Mouse (Mus musculus) left cerebral cortex, postnatal 10 days (tissue): ENCODE data around the gene Plekhs1. TPM values are rescaled to one million over a fixed set of nuclear protein-coding genes. Genes with fewer than 3 reads are reported as not detected.
"Not testable (repeated sequence)": the region's sequence is repeated elsewhere in the genome, so short reads cannot be mapped to it uniquely, and the experiment has no call there.

Experiments used
- DNase-seq, 2 experiments: peaks; one replicate each; pipeline ENCODE4 v3.0.0; 2021 to 2022; ENCODE audit warnings: low spot score in 2 of 2, mixed read lengths in 1 of 2; ENCODE audit errors: extremely low spot score in 1 of 2
- intact Hi-C: fragments of 180-260 bp; cut with DNase I; formaldehyde crosslinking; loops from one replicate; pipeline ENCODE4 v1.15.1; 2025
- total RNA-seq, 2 experiments: library from RNA; stranded (reverse); gene quantifications; 2 replicates each; pipeline ENCODE4 v1.2.3; 2021

Plekhs1 gene
- total RNA-seq, 2 experiments from 2014 or later = 0.97 to 1.2 TPM

DNA sequence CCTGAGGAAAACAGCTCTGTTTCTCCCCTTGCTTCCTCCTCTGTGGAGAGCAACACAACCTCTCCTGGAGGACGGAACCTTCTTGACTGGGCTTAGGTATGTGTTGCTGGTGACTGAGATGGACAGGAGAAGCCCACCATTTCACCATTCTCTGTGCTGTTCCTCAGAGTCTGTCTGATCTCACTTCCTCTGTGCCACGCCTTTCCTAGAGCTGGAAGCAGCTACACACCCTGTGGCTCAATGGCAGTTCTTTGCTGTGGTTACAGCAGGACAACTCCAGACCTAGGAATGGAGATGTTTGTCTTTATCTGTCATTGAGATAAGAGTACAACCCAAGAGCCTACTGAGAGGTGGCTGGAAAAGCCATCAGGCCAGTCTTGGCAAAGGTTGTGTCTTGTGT lies 25.9 kb downstream of the Plekhs1 start:
- intact Hi-C loops = no loop called here
- no peak for DNase-seq

DNA sequence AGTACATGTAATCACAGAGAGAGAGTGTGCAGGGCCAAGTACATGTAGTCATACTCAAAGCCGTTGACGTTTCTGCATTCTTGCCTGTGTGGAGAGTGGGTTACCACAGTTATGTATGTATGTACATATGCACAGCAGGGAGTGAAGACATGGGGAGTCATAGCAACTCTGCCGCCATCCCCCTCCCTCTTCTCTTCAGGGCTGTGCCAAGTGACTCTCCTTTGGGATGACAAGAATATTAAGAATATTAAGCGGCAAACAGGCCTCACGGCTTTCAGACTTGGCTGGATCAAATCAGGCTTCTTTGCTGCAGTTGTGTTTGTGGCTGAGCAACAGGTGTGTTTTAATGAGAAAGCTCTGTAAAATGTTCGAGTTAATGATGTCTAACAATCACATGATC lies 28.2 kb downstream of the Plekhs1 start:
- intact Hi-C loops = no loop called here
- no peak for DNase-seq

DNA sequence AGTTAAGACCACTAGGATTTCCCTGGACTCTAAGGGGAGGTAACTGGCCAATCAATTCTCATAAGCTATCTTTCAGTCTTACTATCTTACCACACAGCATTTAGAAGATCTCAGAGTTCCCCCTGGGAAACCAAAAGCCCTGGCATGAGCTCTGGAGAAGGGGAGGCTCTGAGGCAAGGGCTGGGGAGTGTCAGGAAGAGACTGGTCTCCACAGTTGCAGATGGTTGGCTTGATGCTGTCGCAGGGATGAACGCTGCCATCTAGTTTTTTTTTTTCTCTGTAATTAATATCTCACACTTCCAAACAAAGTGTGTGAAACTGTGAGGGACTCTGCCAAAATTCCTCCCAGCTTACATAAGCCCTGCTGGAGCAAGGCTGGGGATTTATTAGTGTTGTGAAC lies 32.7 kb downstream of the Plekhs1 start:
- DNase-seq, intact Hi-C loops: not testable (repeated sequence)

DNA sequence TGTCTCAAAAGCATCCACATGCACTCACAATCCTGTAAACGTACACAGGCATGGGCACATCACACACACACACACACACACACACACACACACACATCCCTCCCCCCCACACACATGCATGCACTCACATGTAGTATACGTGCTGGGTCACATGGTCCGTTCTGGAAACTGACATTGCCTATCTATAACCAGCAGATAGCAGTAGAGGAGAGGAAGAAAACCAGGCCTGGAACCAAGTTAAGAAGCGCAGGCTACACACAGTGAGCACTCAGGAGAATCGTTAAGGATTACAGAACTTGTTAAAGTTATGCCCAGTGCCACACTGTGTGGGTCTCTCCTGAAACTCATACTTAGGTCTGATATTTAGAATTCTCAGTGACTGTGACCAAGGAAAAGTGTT lies 41.6 kb downstream of the Plekhs1 start:
- DNase-seq, intact Hi-C loops: not testable (repeated sequence)

DNA sequence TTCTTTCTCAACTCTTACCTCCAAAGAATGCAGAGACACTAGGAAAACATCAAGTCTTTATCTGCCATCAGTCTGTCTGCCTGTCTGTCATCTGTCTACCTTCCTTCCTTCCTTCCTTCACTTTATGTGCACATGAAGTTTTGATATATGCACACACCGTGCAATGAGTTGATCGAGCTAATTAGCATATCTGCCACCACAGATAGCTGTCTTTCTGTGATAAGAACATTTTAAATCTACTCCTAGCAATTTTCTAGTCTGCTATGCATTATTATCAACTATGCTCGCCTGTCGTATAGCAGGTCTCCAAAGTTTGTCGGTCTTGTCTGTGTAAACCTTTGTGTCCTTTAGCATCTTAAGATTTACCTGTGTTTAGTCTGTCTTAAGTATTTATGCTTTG lies 42.1 kb downstream of the Plekhs1 start:
- intact Hi-C loops, DNase-seq: not testable (repeated sequence)

DNA sequence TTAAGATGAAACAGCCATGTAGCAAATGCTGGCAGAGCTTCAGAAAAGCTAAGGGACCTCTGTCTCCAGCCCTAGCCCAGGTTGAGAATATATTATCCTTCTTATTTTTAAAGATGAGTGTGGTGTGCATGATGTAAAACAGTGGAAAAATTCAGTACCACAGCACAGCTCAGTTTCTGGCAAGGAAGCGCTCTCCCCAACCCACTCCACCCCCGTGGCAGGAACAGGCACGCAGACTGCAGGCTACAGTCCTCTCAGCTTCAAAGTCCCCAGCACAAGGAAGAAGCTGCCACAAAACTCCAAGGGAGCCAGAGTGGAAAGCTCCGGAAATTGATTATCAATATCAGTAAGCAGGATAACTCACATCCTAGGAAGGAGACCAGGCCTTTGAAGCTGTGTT lies 49.8 kb downstream of the Plekhs1 start:
- DNase-seq, intact Hi-C loops: not testable (repeated sequence)

DNA sequence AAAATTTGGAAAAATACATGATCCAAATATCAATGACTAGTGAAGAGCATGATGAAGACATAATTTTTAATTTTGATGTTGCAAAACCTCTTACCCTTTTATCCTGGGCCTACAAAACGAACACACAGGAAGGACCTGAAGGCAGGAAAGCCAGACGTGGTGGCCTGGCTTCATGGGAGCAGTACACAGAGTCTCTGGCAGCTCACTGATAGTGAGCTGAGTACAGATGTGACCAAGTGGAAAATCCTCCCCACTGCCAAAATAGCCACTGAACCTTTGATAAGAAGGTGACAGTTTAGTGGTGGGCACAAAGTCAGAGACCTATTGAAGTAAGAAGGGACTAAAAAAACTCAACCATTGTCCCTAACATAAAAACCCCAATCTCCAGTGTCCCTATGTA lies 52.1 kb downstream of the Plekhs1 start:
- intact Hi-C loops, DNase-seq: not testable (repeated sequence)

DNA sequence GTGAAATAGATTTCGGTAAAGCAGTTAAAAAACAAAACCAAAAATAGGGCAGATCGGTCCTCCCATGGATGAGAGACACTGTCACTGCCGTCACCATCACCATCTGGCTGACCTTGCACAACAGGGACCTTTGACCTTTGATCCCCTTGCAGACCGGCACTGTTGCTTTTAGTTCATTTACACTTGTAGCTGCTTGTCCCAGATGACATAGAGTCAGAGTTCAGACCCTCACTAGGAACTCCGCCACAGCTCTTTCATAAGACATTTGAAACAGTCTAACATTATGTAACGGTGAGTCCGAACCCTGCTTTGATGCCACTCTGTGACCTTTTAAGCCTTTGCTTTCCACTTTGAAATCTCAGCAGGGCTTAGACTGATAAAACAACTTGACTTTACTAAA lies 58.0 kb downstream of the Plekhs1 start:
- intact Hi-C loops, DNase-seq: not testable (repeated sequence)

DNA sequence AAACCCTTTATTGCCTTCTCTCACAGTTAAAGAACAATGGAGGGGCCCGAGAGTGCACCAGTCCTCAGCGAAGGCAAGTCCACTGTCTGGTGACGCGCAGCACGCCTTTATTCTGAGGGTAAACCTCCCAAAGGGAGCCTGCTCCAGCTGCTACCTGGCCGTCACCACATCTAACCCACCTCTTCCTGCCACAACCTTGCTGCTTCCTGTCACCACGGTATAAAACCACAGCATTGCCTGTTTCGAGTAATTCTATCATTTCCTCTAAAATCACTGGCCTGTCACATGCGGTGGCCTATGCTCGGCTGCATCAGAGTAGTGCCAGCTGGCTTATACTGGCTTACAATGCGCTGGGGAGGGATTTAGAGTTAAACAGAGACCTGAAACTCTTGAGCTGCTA lies 69.1 kb downstream of the Plekhs1 start:
- DNase-seq, intact Hi-C loops: not testable (repeated sequence)

DNA sequence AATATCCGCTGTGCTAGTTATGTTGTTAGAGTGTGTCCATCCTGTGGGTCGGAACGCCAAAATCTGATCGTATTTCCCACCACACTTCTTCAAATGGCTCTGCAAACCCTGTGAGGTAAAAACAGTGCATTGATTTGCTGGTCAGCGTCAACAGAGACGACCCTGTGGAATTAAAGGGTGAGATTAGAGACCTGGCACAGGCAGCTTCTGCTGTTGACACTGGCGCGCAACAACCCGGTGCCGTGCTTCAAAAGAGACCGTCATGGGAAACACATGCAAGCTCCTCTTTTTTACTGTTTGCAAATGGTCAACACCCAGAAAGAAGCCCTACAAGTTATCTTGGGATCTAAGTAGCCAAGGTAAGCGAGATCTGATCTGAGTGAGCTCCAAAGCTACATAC lies 69.8 kb downstream of the Plekhs1 start:
- DNase-seq = no peak
- intact Hi-C loops = no loop called here

DNA sequence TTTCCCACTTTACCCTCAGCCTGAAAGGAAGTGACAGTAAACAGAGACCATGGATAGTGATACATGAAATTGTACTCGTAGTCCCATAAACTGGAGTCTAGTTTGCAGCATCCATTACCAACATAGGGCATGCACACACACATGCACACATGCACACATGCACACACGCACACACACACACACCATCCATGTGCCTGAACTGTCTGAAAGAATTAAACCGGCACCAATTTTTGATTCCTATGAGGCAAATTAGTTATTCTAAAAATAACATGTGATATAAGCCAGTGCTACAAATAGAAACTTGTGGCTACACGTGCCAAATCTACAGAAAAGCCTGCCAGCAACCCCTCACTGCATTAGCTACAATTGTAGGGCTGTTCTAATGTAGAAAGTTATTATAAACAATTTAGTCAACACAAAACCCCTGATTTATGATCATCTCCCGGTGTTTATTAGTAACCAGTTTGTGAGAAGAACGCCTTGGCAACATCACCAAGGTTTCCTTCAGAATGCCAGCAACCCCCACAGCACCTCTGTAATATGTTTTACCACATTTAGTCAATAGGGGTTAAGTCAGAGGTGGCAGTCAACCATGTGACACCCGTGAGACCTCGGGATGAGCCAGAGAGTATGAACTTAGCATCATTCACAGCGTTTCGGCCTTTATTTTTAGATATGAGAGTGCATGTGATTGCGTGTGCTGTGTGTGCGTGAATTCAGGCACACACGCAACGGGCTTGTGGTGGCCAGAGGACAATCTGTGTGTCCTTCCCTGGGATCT lies 72.0 kb downstream of the Plekhs1 start:
- intact Hi-C loops = no loop called here

DNA sequence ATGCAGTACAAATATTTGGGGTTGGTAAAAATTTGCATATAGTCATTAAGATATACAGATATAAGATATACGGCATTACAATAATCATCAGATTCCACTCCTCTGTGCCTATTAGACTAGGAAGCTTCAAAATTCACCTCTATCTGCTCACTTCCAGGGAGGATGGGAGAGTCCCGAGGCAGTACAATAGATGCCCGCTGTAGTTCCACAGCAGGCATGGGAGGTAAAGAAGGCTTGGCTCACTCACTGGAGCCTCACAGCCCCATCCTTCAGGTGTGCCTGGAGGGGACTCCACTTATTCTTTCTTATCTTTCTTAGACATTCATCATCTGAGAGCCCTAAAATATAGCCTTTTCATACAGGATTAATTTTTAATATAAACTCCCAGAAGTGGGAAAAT lies 72.9 kb downstream of the Plekhs1 start:
- no peak for DNase-seq

More for the DNA sequence above, 72.0 kb downstream of the Plekhs1 start:
- no peak for DNase-seq

DNA sequence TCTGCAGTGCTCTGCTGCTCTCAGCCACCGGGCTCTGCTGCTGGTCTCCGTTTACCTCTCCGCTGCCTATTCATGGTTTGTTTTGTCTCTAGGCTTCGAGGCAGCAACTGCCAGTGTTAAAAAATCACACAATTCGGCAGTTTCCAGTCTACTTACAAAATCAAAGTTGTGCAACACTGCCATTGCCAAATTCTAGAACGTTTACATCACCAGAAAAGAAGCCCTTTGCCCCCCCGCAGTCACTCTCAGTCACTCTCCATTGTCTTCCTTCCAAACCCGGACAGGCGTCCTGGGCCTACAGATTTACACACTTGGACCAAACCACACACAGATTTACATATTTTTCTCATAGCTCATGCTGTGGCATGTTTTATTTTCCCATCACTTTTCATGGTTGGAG lies 73.6 kb downstream of the Plekhs1 start:
- intact Hi-C loops = no loop called here
- DNase-seq = no peak

More for the DNA sequence above, 72.9 kb downstream of the Plekhs1 start:
- intact Hi-C loops = no loop called here

DNA sequence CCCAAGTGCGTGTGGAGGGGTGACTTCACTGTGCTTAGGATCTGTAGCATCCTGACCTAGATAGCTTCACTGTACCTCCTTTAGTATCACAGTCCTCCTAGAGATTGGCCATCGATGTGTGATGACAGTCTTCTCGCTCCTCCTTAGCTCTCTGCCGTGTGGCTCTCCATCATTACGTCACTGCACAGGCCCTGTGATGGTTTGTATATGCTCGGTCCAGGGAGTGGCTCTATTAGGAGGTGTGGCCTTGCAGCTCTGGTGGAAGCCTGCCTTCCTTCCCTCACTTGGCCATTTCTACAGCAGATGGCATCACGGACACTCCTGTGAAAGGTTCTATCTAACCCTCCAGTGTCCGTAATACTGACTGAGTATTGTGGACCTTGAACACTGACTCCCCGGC lies 74.3 kb downstream of the Plekhs1 start:
- intact Hi-C loops = no loop called here
- DNase-seq = no peak

Other genes starting within 250 kb of the Plekhs1 start
- not detected for gene Habp2, start 174.5 kb upstream of the Plekhs1 start, total RNA-seq
- gene Nrap, start 71.6 kb upstream of the Plekhs1 start, total RNA-seq = under 1 TPM; 0.57 to 0.62 TPM
- gene Casp7, start 64.5 kb upstream of the Plekhs1 start, total RNA-seq = 10 to 100 TPM; 12.5 to 13.0 TPM
- gene Dclre1a, start 86.6 kb downstream of the Plekhs1 start, total RNA-seq = 10 to 100 TPM in 1 of 2 experiments, 1 to 10 TPM in 1; 8.7 to 11.3 TPM
- 10 to 100 TPM; 11.3 to 11.5 TPM for gene Nhlrc2, start 86.6 kb downstream of the Plekhs1 start, total RNA-seq